Mouse (Mus musculus) left cerebral cortex, adult 9 months (tissue): ENCODE measurements around the gene Olfr1340.

ENCODE experiments used
- DNase-seq, 2 experiments: peaks; one replicate each; pipeline ENCODE4 v3.0.0; 2022; ENCODE audit warnings: low spot score in 2 of 2

The Olfr1340 gene

GRCm38 (mm10) chr4:118719838-118720237 lies at the start of gene Olfr1340:
Olfr1340 (plus strand) TSS chr4:118720138.
- no peak for DNase-seq

GRCm38 (mm10) chr4:118687086-118687485 lies 32.9 kb upstream of the Olfr1340 start:
- no peak for DNase-seq

GRCm38 (mm10) chr4:118692412-118692973 lies 27.4 kb upstream of the Olfr1340 start, which contains the start of gene Olfr1342:
Olfr1342 (minus strand) TSS chr4:118692756.
- DNase-seq, result no peak

- DNase-seq, result no peak
Measured at GRCm38 (mm10) chr4:118693812-118694211, 26.1 kb upstream of the Olfr1340 start.

GRCm38 (mm10) chr4:118703223-118703622 lies 16.7 kb upstream of the Olfr1340 start, which contains the start of gene Olfr1341:
Olfr1341 (plus strand) TSS chr4:118703523.
- no peak for DNase-seq

- no peak for DNase-seq
Measured at GRCm38 (mm10) chr4:118708086-118708485, 11.9 kb upstream of the Olfr1340 start.

GRCm38 (mm10) chr4:118711656-118712055 lies 8.3 kb upstream of the Olfr1340 start:
- DNase-seq, result no peak

- DNase-seq, result no peak
Measured at GRCm38 (mm10) chr4:118721742-118722483, 2.0 kb downstream of the Olfr1340 start.

GRCm38 (mm10) chr4:118731875-118732274 lies 11.9 kb downstream of the Olfr1340 start, which contains the start of gene Olfr1339:
Olfr1339 (plus strand) TSS chr4:118732175.
- DNase-seq, result no peak

GRCm38 (mm10) chr4:118739574-118739973 lies 19.6 kb downstream of the Olfr1340 start:
- DNase-seq, result no peak

- DNase-seq, result no peak
Measured at GRCm38 (mm10) chr4:118740988-118741698, 21.2 kb downstream of the Olfr1340 start.

GRCm38 (mm10) chr4:118741881-118742280 lies 21.9 kb downstream of the Olfr1340 start:
- DNase-seq, result no peak

- DNase-seq, result no peak
Measured at GRCm38 (mm10) chr4:118758637-118759036, 38.7 kb downstream of the Olfr1340 start, which contains the start of gene Olfr1338. Olfr1338 (minus strand) TSS chr4:118758737.
